Mouse (Mus musculus): Measurements from ENCODE around the gene Ghrl. TPM values are rescaled to one million over a fixed set of nuclear protein-coding genes. Genes with fewer than 3 reads are reported as not detected.
"Not testable (repeated sequence)": the region's sequence is repeated elsewhere in the genome, so short reads cannot be mapped to it uniquely, and the experiment has no call there.

Ghrl gene
- polyA plus RNA-seq, 1 experiment from 2014 or later: not detected

- no peaks in the 10 kb centered on the region for H3K36me3 ChIP-seq
- H3K4me2 ChIP-seq: no peak overlapping the region
- H3K4me1 ChIP-seq: no peaks in the 10 kb centered on the region
- no peak overlapping the region for H3K9ac ChIP-seq
- WGBS: 67% methylated on average over 14 of the region's 14 CpGs
- no peaks in the 10 kb centered on the region for H3K9me3 ChIP-seq
- H3K4me3 ChIP-seq: no peak overlapping the region
- no peak overlapping the region for H3K27ac ChIP-seq
- ATAC-seq (ENCODE audit: borderline replicate concordance, extremely low read depth, low FRiP score, low TSS enrichment): no peak
- H3K27me3 ChIP-seq: no peaks in the 10 kb centered on the region
These were observed 41.3 kb downstream of the Ghrl start for GRCm38 (mm10) chr6:113678246-113679012.

DNA sequence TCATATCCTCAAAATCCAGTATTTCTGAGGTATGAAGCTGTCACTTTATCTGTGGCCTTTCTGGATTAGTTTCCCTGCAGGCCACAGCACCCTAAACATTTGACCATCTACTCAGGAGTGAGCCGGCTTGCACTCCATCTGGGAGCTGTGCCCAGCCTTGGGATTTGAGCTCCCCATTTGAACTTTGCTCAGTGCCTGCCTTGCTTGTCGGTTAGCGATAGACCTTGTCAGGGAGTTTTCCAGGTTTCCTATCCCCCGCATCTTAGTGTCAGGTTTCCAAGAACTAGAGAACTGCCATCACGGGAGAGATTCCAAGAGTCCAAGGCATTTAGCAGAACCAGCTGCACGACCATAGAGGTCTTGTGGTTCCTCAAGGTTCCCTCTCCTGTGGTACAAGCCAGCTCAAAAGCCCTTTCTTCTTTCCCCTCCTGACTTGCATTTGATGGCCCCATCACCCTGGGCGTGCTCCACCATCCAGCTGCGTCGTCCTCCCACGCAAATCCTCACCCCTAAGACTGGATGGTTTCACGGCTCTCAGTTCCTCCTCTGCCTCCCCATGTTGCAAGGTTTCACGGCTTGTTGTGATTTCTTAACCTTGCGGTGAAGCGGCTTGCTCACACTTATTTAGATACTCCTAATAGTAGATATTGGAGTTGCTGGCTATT lies 42.5 kb downstream of the Ghrl start:
- Histone ChIP-seq H3K27me3 (no peaks in the 10 kb centered on the region), H3K36me3 (no peaks in the 10 kb centered on the region), H3K4me3 (no peak overlapping the region), H3K4me1 (no peaks in the 10 kb centered on the region), H3K27ac (no peak overlapping the region), H3K4me2 (no peak overlapping the region), H3K9me3 (no peaks in the 10 kb centered on the region), H3K9ac (no peak overlapping the region)
- 67% methylated on average over 14 of the region's 14 CpGs for WGBS
- ATAC-seq (ENCODE audit: borderline replicate concordance, extremely low read depth, low FRiP score, low TSS enrichment): no peak

- no peaks in the 10 kb centered on the region for H3K4me1 ChIP-seq
These were observed 43.7 kb downstream of the Ghrl start for GRCm38 (mm10) chr6:113675991-113676390.

DNA sequence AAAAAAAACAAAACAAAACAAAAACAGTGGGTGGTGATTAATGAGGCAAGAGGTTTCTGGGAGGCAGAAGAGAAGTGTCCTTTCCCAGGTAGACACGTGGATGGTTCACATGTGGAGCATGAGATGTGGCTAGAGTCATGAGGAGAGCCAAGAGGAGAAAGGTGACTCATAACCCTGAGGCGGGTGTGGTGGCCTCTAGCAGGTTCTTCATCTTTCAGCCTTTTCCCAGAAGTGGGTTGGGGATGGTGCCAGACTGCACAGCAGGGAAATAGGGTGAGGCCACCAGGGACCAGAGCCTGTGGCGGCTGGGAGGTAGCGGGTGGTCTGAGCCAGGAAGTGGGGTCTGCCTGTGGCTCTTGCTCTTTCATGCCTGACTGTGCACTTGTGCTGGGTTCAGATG lies 44.4 kb downstream of the Ghrl start:
- Histone ChIP-seq H3K9me3 (no peaks in the 10 kb centered on the region), H3K27me3 (no peaks in the 10 kb centered on the region), H3K36me3 (no peaks in the 10 kb centered on the region), H3K27ac (no peak overlapping the region), H3K4me3 (no peak overlapping the region), H3K4me1 (no peaks in the 10 kb centered on the region), H3K9ac (no peak overlapping the region), H3K4me2 (no peak overlapping the region)
- WGBS: 74% methylated on average over 4 of the region's 4 CpGs
- no peak for ATAC-seq (ENCODE audit: borderline replicate concordance, extremely low read depth, low FRiP score, low TSS enrichment)

More at GRCm38 (mm10) chr6:113675991-113676390, 43.7 kb downstream of the Ghrl start:
- Histone ChIP-seq H3K4me3 (no peak overlapping the region), H3K9me3 (no peaks in the 10 kb centered on the region), H3K9ac (no peak overlapping the region), H3K4me2 (no peak overlapping the region), H3K36me3 (no peaks in the 10 kb centered on the region), H3K27ac (no peak overlapping the region), H3K27me3 (no peaks in the 10 kb centered on the region)
- 92% methylated on average over 9 of the region's 9 CpGs for WGBS
- no peak for ATAC-seq (ENCODE audit: borderline replicate concordance, extremely low read depth, low FRiP score, low TSS enrichment)

DNA sequence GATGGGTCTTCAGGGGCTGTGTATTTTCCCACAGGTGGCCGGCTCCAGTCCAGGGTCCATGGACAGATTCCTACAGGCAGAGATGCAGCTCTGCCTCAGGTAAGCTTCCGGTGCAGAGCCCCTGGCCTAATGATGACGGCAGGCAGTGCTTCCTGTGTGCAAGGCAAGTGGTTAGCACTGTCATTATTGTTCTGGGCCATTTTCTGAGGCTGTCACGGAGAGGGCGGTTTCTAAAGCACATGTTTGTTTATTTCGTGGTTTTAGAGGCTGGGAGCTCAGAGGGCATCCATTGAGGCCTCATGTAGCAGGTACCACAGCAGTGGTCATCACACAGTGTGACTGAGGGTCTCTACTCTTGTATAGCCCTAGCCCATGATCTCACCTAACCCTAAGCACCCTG lies 46.7 kb downstream of the Ghrl start:
- H3K4me3 ChIP-seq: no peak overlapping the region

DNA sequence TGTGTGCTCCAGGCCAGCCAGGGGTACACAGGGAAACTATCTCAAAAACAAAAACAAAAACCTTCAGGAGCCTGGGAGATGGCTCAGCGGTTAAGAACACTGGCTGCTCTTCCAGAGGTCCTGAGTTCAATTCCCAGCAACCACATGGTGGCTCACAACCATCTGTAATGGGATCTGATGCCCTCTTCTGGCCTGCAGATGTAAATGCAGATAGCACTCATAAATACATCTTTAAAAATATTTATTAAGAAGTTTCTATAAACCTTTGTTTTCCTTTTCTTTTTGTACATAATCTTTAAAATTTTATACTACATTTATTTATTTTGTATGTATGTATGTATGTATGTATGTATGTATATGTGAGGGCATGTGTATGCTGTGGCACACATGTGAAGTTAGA lies 47.7 kb downstream of the Ghrl start:
- ATAC-seq (ENCODE audit: borderline replicate concordance, extremely low read depth, low FRiP score, low TSS enrichment); H3K9me3 ChIP-seq: not testable (repeated sequence)
- WGBS: 91% methylated on average over 1 of the region's 1 CpGs

More for the DNA sequence above, 46.7 kb downstream of the Ghrl start:
- Histone ChIP-seq H3K4me2 (no peak overlapping the region), H3K36me3 (no peaks in the 10 kb centered on the region), H3K9ac (no peak overlapping the region), H3K4me1 (peaks cover 7% of the 10 kb centered on the region), H3K27me3 (no peaks in the 10 kb centered on the region), H3K9me3 (no peaks in the 10 kb centered on the region), H3K27ac (no peak overlapping the region)
- WGBS: 73% methylated on average over 6 of the region's 6 CpGs
- ATAC-seq (ENCODE audit: borderline replicate concordance, extremely low read depth, low FRiP score, low TSS enrichment): no peak

GRCm38 (mm10) chr6:113669821-113670220 lies 49.9 kb downstream of the Ghrl start:
- H3K9ac ChIP-seq: no peak overlapping the region
- no peaks in the 10 kb centered on the region for H3K27me3 ChIP-seq
- H3K4me3 ChIP-seq: no peak overlapping the region
- H3K9me3 ChIP-seq: no peaks in the 10 kb centered on the region
- 0 out of 2 replicates have a peak, but pooled peaks have one; percentile 16 for ATAC-seq (ENCODE audit: borderline replicate concordance, extremely low read depth, low FRiP score, low TSS enrichment)
- no peak overlapping the region for H3K4me2 ChIP-seq
- H3K4me1 ChIP-seq: peaks cover 7% of the 10 kb centered on the region
- no peak overlapping the region for H3K27ac ChIP-seq
- 40% methylated on average over 7 of the region's 7 CpGs for WGBS
- H3K36me3 ChIP-seq: no peaks in the 10 kb centered on the region

More for the DNA sequence above, 47.7 kb downstream of the Ghrl start:
- H3K4me3 ChIP-seq, H3K9ac ChIP-seq, H3K27ac ChIP-seq, H3K4me1 ChIP-seq, H3K27me3 ChIP-seq, H3K36me3 ChIP-seq, H3K4me2 ChIP-seq: not testable (repeated sequence)

GRCm38 (mm10) chr6:113668287-113669154 lies 51.2 kb downstream of the Ghrl start:
- H3K9me3 ChIP-seq: no peaks in the 10 kb centered on the region
- no peak overlapping the region for H3K9ac ChIP-seq
- WGBS: 21% methylated on average over 15 of the region's 15 CpGs
- no peaks in the 10 kb centered on the region for H3K36me3 ChIP-seq
- peaks cover 7% of the 10 kb centered on the region for H3K4me1 ChIP-seq
- no peaks in the 10 kb centered on the region for H3K27me3 ChIP-seq
- ATAC-seq (ENCODE audit: borderline replicate concordance, extremely low read depth, low FRiP score, low TSS enrichment): peak; percentile 68
- no peak overlapping the region for H3K4me3 ChIP-seq
- peak overlapping the region; percentile 12; the same call in 1 of the 2 replicates for H3K4me2 ChIP-seq
- peak overlapping the region; percentile 79 for H3K27ac ChIP-seq

DNA sequence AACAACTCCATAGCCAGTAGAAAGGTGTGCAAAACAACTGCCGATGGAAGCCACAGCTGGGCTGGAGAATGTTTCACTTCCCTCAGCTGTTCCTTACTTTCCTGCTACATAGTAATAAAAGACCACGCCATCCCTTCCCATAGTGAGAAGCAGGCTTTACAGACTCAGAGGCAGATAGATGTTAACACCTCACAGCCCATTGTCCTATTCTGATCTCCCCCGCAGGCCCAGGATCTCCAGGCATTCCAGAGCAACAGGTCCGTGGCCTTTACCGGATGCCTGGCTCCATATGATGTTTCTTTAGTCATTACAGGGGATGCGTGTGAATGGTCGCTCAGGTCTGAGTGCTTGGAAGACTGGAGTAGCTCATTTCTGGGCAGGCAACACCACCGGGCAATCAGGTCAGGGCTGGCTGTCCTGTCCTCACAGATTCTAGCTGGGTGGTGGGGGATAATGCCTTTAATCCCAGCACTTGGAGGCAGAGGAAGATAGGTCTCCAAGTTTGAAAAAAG lies 52.0 kb downstream of the Ghrl start:
- Histone ChIP-seq H3K4me1 (peaks cover 7% of the 10 kb centered on the region), H3K27ac (no peak overlapping the region), H3K9me3 (no peaks in the 10 kb centered on the region), H3K4me2 (no peak overlapping the region), H3K4me3 (no peak overlapping the region), H3K9ac (no peak overlapping the region), H3K36me3 (no peaks in the 10 kb centered on the region), H3K27me3 (no peaks in the 10 kb centered on the region)
- no peak for ATAC-seq (ENCODE audit: borderline replicate concordance, extremely low read depth, low FRiP score, low TSS enrichment)
- WGBS: 55% methylated on average over 8 of the region's 8 CpGs

All from lung, embryonic 15.5 days (tissue).